Mouse (Mus musculus) granulocyte monocyte progenitor cell, adult 5-6 weeks (primary cell): ENCODE results near the gene Hist2h2bb. TPM values are rescaled to one million over a fixed set of nuclear protein-coding genes. Genes with fewer than 3 reads are reported as not detected.

Experiments
- ATAC-seq: replicated peaks from 2 replicates; pipeline ENCODE4 v1.8.0; 2016; ENCODE audit warnings: mild to moderate bottlenecking, moderate TSS enrichment, inconsistent platforms; ENCODE audit not compliant: poor library complexity, severe bottlenecking
- total RNA-seq, 2 experiments: library from RNA; stranded (forward) in 1 of 2; stranded (reverse) in 1 of 2; fragments of 200-712, 200-1000 nt in 1 of 2; fragments of >200 nt in 1 of 2; fragmentation: Nextera tagmentation in 1 of 2; gene quantifications; 2 replicates each; pipeline ENCODE4 v1.2.3; 2014 to 2017

Gene Hist2h2bb
- total RNA-seq, 2 experiments from 2014 or later, result 902 to 6,305 TPM

DNA sequence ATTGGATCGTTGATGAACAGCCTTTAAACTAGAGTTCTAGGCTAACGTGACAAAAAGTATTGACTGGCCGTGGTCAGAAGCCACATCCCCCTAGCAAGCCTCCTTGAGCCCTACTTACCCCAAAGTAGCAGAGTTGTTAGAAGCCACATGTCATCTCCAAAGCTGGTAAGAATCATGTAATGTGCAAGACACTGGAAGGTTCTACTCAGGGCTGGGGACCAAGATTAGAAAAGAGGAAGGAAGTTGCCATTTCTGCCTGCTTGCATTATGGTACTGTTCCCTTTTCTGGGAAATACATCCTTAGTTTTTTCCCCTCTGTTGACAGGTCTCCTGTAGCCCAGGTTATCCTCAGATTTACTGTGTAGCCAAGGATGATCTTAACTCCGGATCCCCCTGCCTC, 24.2 kb downstream of the Hist2h2bb start, which contains the start of gene Fcgr1:
TSS of gene Fcgr1 (minus strand) at position 183 of the 400 bp plus-strand sequence.
- ATAC-seq, result peak; percentile 93

DNA sequence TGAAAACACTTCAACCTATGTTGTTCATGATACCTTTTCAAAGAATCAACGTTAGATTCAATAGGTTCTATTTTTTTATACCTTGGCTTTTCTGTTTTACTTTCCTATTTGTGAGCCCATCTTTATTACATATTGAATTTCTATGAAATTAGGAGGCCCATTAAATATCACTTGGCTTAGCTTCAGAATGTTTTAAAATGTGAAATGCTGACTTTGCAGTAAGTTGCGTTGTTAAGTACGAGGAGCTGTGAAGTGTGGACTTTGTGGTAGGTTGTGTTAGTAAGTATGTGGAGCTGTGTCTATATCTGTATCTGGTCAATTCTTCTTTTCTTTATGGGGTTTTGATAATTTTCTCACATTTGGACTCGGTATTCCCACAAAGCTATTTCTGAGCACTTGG, 28.8 kb downstream of the Hist2h2bb start:
- ATAC-seq, result no peak

DNA sequence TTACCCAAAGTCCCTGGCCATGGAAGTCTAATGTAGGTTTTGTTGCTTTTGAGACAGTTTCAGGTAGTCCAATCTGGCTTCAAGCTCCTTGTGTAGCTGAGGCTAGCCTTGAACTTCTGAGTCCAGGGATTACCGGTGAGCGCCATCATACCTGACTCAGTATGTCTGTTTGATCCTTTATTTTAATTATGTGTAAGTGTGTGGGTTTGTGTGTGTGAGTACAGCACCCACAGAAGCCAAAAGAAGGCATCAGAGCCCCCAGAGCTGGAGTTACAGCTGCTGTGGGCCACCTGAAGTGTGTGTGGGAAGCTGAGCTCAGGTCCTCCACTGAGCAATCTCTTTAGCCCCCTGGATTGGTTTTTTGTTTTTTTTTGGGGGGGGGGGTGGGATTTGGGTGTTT, 30.0 kb downstream of the Hist2h2bb start:
- no peak for ATAC-seq

DNA sequence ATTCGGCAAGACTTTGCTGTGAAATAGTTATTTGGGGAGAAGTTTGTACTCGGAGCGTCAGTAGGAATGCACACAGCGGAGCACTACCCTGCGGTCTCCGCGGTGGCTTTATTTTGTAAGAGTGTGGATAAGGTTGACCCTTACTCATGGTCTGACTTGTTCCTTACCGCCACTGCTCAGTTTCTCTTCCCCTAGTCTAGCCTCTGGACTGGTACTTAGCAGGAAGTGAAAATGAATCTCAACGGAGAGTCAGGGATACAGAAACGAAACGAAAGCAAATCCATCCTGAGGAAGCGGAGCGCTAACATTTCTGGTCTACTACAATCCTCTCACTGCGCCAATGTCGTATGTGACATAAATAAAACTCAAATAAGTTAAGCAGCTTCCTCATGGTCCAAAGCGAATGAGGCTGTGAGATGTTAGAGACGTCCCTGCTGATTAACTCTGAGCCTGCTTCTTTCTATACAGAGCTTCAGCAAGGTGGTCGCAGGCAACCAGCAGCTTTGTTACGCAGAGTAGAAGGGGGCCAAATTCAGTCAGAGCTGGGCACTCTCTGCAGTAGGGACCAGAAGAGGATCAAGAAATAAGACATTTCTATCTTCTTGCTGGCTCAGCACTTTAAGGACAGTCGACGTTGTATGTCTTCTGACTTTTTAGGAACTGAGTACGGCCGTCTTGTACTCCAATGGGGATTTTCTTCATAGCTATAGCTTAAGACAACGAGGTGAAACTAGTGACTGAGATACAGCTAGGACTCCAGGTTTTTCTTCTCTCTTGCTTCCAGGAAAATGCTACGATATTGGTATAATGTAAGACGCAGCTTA, 31.4 kb downstream of the Hist2h2bb start:
- peak; percentile 93 for ATAC-seq

DNA sequence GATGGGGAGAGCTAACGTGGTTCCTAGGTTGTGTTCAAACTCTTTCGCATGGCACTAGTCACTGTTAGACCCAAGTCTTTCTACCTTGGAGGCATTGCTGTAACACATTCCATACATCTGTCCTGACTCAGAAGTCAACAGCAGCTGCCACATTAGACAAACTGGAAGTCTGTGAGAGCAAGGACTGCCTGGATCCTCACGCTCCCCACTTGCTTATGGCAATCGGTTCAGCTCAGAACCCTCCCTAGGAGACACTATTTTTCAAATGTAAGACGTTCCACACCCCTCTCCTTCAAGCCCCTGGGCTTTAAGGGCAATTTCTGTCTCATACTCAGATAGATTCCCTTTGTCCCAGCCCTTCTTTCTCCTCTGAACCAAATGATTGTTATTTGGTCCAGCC, 32.5 kb downstream of the Hist2h2bb start:
- ATAC-seq, result no peak

DNA sequence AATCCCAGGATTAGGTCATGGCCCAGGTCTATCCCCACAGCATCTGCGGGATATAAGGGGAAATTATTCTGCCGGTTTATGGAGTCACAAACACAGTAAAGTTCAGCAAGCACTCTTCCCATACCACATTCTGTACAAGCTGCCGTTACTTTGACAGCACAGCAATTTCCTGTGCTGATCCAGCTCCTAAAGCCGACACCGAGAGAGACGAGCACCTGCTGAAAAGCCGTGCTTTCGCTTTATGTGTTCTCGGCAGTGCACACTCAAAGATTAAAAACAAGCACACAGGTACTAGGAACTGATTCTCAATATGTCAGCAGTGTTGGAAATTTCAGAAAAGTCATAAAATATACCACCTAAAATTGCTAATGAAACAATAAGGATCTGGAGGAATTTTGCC, 37.0 kb downstream of the Hist2h2bb start:
- no peak for ATAC-seq

DNA sequence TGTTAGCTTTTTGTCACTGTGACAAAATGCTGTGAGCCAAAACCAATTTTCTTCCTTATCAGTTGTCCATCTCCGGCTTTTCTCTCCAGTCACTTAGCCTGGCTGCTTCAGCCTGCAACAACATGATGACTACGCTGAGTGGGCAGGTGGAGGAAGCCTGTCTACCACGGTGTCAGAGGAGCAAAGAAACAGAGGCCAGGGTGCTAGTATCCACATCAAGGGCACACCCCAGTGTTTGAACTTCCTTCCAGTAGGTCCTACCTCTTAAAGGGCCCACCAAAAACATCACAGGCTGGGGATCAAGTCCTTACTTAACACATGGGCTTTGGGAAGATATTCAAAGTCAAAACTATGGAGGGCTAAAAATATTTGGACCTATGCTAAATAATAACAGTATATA, 39.9 kb downstream of the Hist2h2bb start:
- no peak for ATAC-seq

DNA sequence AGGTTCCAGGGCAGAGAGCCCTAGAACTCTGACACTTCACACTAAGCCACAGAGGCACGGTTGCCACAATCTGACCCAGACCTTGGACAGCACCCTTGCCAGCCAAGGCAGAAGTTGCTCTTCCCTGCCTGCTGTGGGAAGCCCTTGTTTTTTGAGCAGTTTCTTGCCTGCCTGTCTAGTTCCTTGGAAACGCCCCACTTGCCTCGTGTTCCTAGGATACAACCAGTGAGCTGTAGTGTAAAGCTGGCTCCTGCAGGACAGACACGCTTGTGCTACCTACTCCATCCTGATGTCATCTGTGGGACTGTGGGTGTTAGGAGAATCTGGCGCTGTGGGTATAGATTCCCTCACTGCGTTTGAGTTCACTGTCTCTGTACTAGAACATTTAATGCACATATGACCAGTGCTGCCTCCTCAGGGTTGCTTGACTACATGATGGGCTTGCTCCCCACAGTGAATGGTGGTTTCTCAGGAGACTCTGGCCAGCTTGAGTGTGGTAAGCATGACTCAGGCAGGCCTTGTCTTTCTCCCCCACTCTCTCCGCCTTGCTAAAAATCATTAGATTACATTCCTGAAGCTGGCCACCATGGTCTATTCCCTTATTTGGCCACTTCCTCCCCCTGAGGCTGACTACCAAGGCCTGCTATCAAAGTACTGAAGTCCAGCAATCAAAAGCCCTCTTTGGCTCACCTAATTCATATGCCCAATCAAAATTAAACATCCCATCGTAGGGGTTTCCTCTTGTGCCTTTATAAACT, 43.0 kb downstream of the Hist2h2bb start:
- peak; percentile 53 for ATAC-seq

Other genes starting within 250 kb of the Hist2h2bb start
- gene Vps45, start 211.3 kb upstream of the Hist2h2bb start, total RNA-seq (2014; fragmentation: Nextera tagmentation), result 16.8 and 56.2 TPM in 2 replicates
- 13.1 and 13.6 TPM in 2 replicates for gene Vps45, start 211.3 kb upstream of the Hist2h2bb start, total RNA-seq (2017)
- 3.4 and 6.1 TPM in 2 replicates for gene Otud7b, start 165.2 kb upstream of the Hist2h2bb start, total RNA-seq (2014; fragmentation: Nextera tagmentation)
- gene Otud7b, start 165.2 kb upstream of the Hist2h2bb start, total RNA-seq (2017), result 8.8 and 12.5 TPM in 2 replicates
- gene Mtmr11, start 107.7 kb upstream of the Hist2h2bb start, total RNA-seq (2014; fragmentation: Nextera tagmentation), result not detected in 2 replicates
- gene Mtmr11, start 107.7 kb upstream of the Hist2h2bb start, total RNA-seq (2017), result 2.6 TPM in 1 of 2 replicates, not detected in the other
- 94.6 and 123 TPM in 2 replicates for gene Sf3b4, start 97.4 kb upstream of the Hist2h2bb start, total RNA-seq (2014; fragmentation: Nextera tagmentation)
- 18.4 and 22.7 TPM in 2 replicates for gene Sf3b4, start 97.4 kb upstream of the Hist2h2bb start, total RNA-seq (2017)
- gene Sv2a, start 88.6 kb upstream of the Hist2h2bb start, total RNA-seq (2014; fragmentation: Nextera tagmentation), result 0.39 and 1.7 TPM in 2 replicates
- 0.21 and 1.7 TPM in 2 replicates for gene Sv2a, start 88.6 kb upstream of the Hist2h2bb start, total RNA-seq (2017)
- 9.4 and 44.0 TPM in 2 replicates for gene Bola1, start 50.0 kb upstream of the Hist2h2bb start, total RNA-seq (2014; fragmentation: Nextera tagmentation)
- gene Bola1, start 50.0 kb upstream of the Hist2h2bb start, total RNA-seq (2017), result 45.3 and 56.0 TPM in 2 replicates
- gene Hist2h2ab, start 49.9 kb upstream of the Hist2h2bb start, total RNA-seq (2014; fragmentation: Nextera tagmentation), result 2.9 and 4.4 TPM in 2 replicates
- 239 TPM in 2 replicates for gene Hist2h2ab, start 49.9 kb upstream of the Hist2h2bb start, total RNA-seq (2017)
- 11.4 and 41.6 TPM in 2 replicates for gene Hist2h2ac, start 48.9 kb upstream of the Hist2h2bb start, total RNA-seq (2014; fragmentation: Nextera tagmentation)
- gene Hist2h2ac, start 48.9 kb upstream of the Hist2h2bb start, total RNA-seq (2017), result 2,701 and 3,178 TPM in 2 replicates
- gene Hist2h2be, start 48.6 kb upstream of the Hist2h2bb start, total RNA-seq (2014; fragmentation: Nextera tagmentation), result 5.1 and 11.2 TPM in 2 replicates
- 3.3 and 4.4 TPM in 2 replicates for gene Hist2h2be, start 48.6 kb upstream of the Hist2h2bb start, total RNA-seq (2017)
- 35.5 and 102 TPM in 2 replicates for gene Hist2h3c2, start 30.6 kb upstream of the Hist2h2bb start, total RNA-seq (2014; fragmentation: Nextera tagmentation)
- 160 and 202 TPM in 2 replicates for gene Hist2h3c2, start 30.6 kb upstream of the Hist2h2bb start, total RNA-seq (2017)
- 22.0 TPM in 1 of 2 replicates, not detected in the other for gene Hist2h2aa2, start 29.5 kb upstream of the Hist2h2bb start, total RNA-seq (2014; fragmentation: Nextera tagmentation)
- 5,007 TPM in 1 of 2 replicates, not detected in the other for gene Hist2h2aa2, start 29.5 kb upstream of the Hist2h2bb start, total RNA-seq (2017)
- gene Hist2h2aa1, start 24.3 kb upstream of the Hist2h2bb start, total RNA-seq (2014; fragmentation: Nextera tagmentation), result 15.5 and 20.3 TPM in 2 replicates
- 5,091 and 8,727 TPM in 2 replicates for gene Hist2h2aa1, start 24.3 kb upstream of the Hist2h2bb start, total RNA-seq (2017)
- 2.6 TPM in 1 of 2 replicates, not detected in the other for gene Hist2h3c1, start 23.1 kb upstream of the Hist2h2bb start, total RNA-seq (2014; fragmentation: Nextera tagmentation)
- 3.9 TPM in 1 of 2 replicates, not detected in the other for gene Hist2h3c1, start 23.1 kb upstream of the Hist2h2bb start, total RNA-seq (2017)
- 26.9 and 57.4 TPM in 2 replicates for gene Hist2h4, start 6.4 kb upstream of the Hist2h2bb start, total RNA-seq (2014; fragmentation: Nextera tagmentation)
- 89.6 and 103 TPM in 2 replicates for gene Hist2h4, start 6.4 kb upstream of the Hist2h2bb start, total RNA-seq (2017)
- 61.4 and 193 TPM in 2 replicates for gene Hist2h3b, start 1.1 kb upstream of the Hist2h2bb start, total RNA-seq (2014; fragmentation: Nextera tagmentation)
- gene Hist2h3b, start 1.1 kb upstream of the Hist2h2bb start, total RNA-seq (2017), result 408 and 566 TPM in 2 replicates
- gene Fcgr1, start 24.2 kb downstream of the Hist2h2bb start, total RNA-seq (2014; fragmentation: Nextera tagmentation), result not detected in 2 replicates
- 0.04 and 4.6 TPM in 2 replicates for gene Fcgr1, start 24.2 kb downstream of the Hist2h2bb start, total RNA-seq (2017)
- not detected in 2 replicates for gene BC107364, start 182.6 kb downstream of the Hist2h2bb start, total RNA-seq (2014; fragmentation: Nextera tagmentation)
- gene BC107364, start 182.6 kb downstream of the Hist2h2bb start, total RNA-seq (2017), result not detected in 2 replicates